Mouse (Mus musculus): ENCODE data around the gene Psmc3ip. TPM values are rescaled to one million over a fixed set of nuclear protein-coding genes. Genes with fewer than 3 reads are reported as not detected.

Gene Psmc3ip
- polyA plus RNA-seq, 1 experiment from 2014 or later = 45.7 TPM

DNA sequence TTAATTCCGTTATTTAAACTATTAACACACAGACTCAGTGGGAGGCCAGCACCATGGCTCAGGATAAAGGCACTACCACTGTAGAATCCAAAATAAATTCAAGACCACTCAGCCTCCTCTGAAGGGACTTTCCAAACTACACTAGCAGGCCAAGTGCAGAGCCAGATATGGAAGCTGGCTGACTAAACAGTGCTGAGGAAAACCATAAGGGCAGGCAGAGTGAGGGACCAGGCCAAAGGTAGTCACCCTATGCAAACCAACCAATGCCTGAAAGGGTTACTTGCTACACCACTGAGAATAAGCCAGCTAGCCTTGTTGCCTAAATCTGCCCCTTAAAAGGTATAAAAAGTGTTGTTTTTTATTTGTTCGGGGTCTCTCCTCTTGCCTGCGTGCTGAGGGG, 16.9 kb upstream of the Psmc3ip start:
- Histone ChIP-seq H3K27me3 (no peaks in the 10 kb centered on the region), H3K4me1 (peaks cover 3% of the 10 kb centered on the region; the same call in 1 of the 2 replicates), H3K4me3 (no peak overlapping the region), H3K4me2 (replicated peaks) (no peak overlapping the region), H3K36me3 (peaks cover 9% of the 10 kb centered on the region; the same call in 1 of the 2 replicates), H3K9ac (no peak overlapping the region), H3K27ac (no peak overlapping the region), H3K9me3 (no peaks in the 10 kb centered on the region)
- WGBS = 91% methylated on average over 3 of the region's 3 CpGs
- no peak for ATAC-seq (ENCODE audit: insufficient number of reproducible peaks, insufficient read depth, low FRiP score, low TSS enrichment)

- H3K36me3 ChIP-seq = peaks cover 4% of the 10 kb centered on the region; the same call in 1 of the 2 replicates
- 88% methylated on average over 4 of the region's 4 CpGs for WGBS
- H3K9ac ChIP-seq = no peak overlapping the region
- no peaks in the 10 kb centered on the region for H3K27me3 ChIP-seq
- ATAC-seq (ENCODE audit: insufficient number of reproducible peaks, insufficient read depth, low FRiP score, low TSS enrichment) = no peak
- no peaks in the 10 kb centered on the region for H3K9me3 ChIP-seq
- H3K4me2 ChIP-seq (replicated peaks) = no peak overlapping the region
- H3K4me1 ChIP-seq = peaks cover 3% of the 10 kb centered on the region; the same call in 1 of the 2 replicates
- no peak overlapping the region for H3K27ac ChIP-seq
- no peak overlapping the region for H3K4me3 ChIP-seq
These were observed 15.9 kb upstream of the Psmc3ip start for GRCm38 (mm10) chr11:101111178-101111577.

GRCm38 (mm10) chr11:101110708-101111107, 15.5 kb upstream of the Psmc3ip start:
- no peaks in the 10 kb centered on the region for H3K27me3 ChIP-seq
- H3K9ac ChIP-seq = no peak overlapping the region
- H3K4me1 ChIP-seq = no peaks in the 10 kb centered on the region
- no peak overlapping the region for H3K27ac ChIP-seq
- WGBS = 69% methylated on average over 5 of the region's 5 CpGs
- no peaks in the 10 kb centered on the region for H3K9me3 ChIP-seq
- H3K36me3 ChIP-seq = peaks cover 4% of the 10 kb centered on the region; the same call in 1 of the 2 replicates
- no peak overlapping the region for H3K4me3 ChIP-seq
- ATAC-seq (ENCODE audit: insufficient number of reproducible peaks, insufficient read depth, low FRiP score, low TSS enrichment) = no peak
- H3K4me2 ChIP-seq (replicated peaks) = no peak overlapping the region

- no peaks in the 10 kb centered on the region for H3K4me1 ChIP-seq
- H3K4me3 ChIP-seq = no peak overlapping the region
- no peak overlapping the region for H3K27ac ChIP-seq
- peaks cover 4% of the 10 kb centered on the region; the same call in 1 of the 2 replicates for H3K36me3 ChIP-seq
- H3K9ac ChIP-seq = no peak overlapping the region
- H3K4me2 ChIP-seq (replicated peaks) = no peak overlapping the region
- H3K27me3 ChIP-seq = no peaks in the 10 kb centered on the region
- ATAC-seq (ENCODE audit: insufficient number of reproducible peaks, insufficient read depth, low FRiP score, low TSS enrichment) = no peak
- no peaks in the 10 kb centered on the region for H3K9me3 ChIP-seq
- 85% methylated on average over 4 of the region's 4 CpGs for WGBS
These were observed 14.1 kb upstream of the Psmc3ip start for GRCm38 (mm10) chr11:101109351-101109750.

DNA sequence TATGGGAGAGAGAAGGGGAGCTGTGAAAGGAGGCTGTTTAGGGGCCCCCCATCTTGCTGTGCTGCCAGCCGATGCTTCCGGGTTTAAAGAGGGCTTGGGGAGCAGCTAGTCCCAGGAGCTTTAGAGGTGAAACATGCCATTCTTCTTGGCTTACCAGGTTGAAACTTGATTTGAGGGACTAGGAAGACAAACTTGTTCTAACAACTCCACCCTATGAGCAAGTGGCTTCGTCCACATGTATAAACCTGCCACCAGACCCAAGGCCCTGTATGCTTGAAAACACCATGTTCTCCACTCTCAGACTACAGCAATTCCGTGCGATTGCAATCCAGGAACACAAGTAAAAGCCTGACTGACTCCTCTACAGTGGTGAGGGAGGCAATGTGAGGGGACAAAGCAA, 7.8 kb upstream of the Psmc3ip start:
- H3K27me3 ChIP-seq = no peaks in the 10 kb centered on the region
- H3K27ac ChIP-seq = peak overlapping the region; percentile 19; the same call in 1 of the 2 replicates
- ATAC-seq (ENCODE audit: insufficient number of reproducible peaks, insufficient read depth, low FRiP score, low TSS enrichment) = no peak
- H3K9ac ChIP-seq = no peak overlapping the region
- H3K9me3 ChIP-seq = no peaks in the 10 kb centered on the region
- H3K36me3 ChIP-seq = peaks cover 54% of the 10 kb centered on the region
- 85% methylated on average over 5 of the region's 5 CpGs for WGBS
- no peaks in the 10 kb centered on the region for H3K4me1 ChIP-seq
- no peak overlapping the region for H3K4me2 ChIP-seq (replicated peaks)
- H3K4me3 ChIP-seq = no peak overlapping the region

DNA sequence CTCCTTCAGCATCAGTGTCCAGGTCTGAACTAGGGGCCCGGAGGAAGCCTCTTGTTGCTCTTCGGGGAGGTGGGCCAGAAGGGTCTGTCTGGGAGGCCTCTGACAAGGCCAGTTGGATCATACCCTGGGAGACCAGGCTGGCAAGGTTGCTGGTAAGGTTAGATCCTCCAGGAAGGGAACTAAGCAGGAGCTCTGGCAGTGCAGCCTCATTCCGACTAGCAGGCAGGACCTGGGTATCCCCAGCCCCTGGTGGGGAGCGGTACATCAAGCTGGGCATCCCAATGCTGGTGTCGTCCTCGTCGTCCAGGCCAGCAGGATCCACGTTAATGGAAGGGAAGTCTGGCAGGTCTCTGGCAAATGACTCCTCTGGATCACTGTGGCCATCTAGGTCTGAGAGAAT, 3.0 kb upstream of the Psmc3ip start:
- Histone ChIP-seq H3K4me2 (replicated peaks) (no peak overlapping the region), H3K27me3 (no peaks in the 10 kb centered on the region), H3K4me1 (0 out of 2 replicates have a peak, but pooled peaks cover 8% of the 10 kb centered on the region), H3K4me3 (no peak overlapping the region), H3K27ac (no peak overlapping the region), H3K9me3 (no peaks in the 10 kb centered on the region), H3K9ac (no peak overlapping the region), H3K36me3 (peaks cover 68% of the 10 kb centered on the region)
- WGBS = 84% methylated on average over 8 of the region's 8 CpGs
- ATAC-seq (ENCODE audit: insufficient number of reproducible peaks, insufficient read depth, low FRiP score, low TSS enrichment) = no peak

DNA sequence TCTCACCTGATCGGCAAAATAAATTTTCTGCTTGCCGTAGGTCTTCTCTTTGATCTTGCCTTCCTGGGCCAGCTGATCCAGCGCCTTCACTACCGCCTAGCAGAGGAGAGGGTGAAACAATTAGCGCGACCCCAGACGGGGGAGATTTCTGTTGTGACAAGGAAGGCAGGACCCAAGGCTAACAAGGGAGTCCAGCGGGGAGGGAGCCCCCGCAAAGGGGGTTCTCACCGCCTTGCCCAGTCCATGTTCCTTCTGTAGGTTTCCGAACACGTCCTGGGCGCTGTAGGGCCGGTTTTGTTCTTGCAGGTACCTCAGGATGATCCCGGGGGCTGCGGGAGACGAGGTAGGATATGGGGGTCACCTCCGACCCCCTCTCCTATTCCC, 314 bp downstream of the Psmc3ip start:
- H3K9ac ChIP-seq = peak overlapping the region; percentile 71
- no peaks in the 10 kb centered on the region for H3K27me3 ChIP-seq
- peaks cover 71% of the 10 kb centered on the region for H3K36me3 ChIP-seq
- peak overlapping the region; percentile 87 for H3K4me2 ChIP-seq (replicated peaks)
- H3K4me3 ChIP-seq = peak overlapping the region; percentile 72
- peak; percentile 13; the same call in 1 of the 2 replicates for ATAC-seq (ENCODE audit: insufficient number of reproducible peaks, insufficient read depth, low FRiP score, low TSS enrichment)
- WGBS = 0% methylated on average over 18 of the region's 18 CpGs
- peak overlapping the region; percentile 69; the same call in 1 of the 2 replicates for H3K27ac ChIP-seq
- H3K4me1 ChIP-seq = 0 out of 2 replicates have a peak, but pooled peaks cover 8% of the 10 kb centered on the region
- no peaks in the 10 kb centered on the region for H3K9me3 ChIP-seq

- ATAC-seq (ENCODE audit: insufficient number of reproducible peaks, insufficient read depth, low FRiP score, low TSS enrichment) = no peak
- H3K36me3 ChIP-seq = peaks cover 62% of the 10 kb centered on the region
- WGBS = 91% methylated on average over 1 of the region's 1 CpGs
These were observed 5.3 kb downstream of the Psmc3ip start for GRCm38 (mm10) chr11:101089931-101090330.

DNA sequence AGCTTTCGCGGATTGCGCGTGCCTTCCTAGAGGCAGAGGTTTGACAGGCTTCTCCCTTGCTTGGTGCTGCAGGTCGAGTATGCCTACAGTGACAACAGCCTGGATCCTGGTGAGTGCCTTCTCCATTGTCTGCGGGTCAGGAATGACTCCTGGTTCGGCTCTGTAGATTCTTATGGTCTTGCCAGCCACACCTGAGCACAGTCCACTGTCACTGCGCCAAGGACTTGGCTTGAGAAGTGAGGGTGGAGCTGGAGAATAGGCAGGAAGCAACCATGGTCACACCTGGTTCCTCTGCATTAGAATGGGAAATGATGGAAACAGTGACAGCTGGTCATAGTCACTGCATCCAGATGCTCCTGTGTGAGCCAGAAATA, 7.6 kb downstream of the Psmc3ip start:
- peak overlapping the region; percentile 84 for H3K9ac ChIP-seq
- H3K4me3 ChIP-seq = peak overlapping the region; percentile 92
- WGBS = 9% methylated on average over 8 of the region's 8 CpGs
- no peaks in the 10 kb centered on the region for H3K27me3 ChIP-seq
- H3K4me2 ChIP-seq (replicated peaks) = peak overlapping the region; percentile 96
- ATAC-seq (ENCODE audit: insufficient number of reproducible peaks, insufficient read depth, low FRiP score, low TSS enrichment) = no peak
- H3K36me3 ChIP-seq = peaks cover 57% of the 10 kb centered on the region
- H3K4me1 ChIP-seq = peaks cover 34% of the 10 kb centered on the region
- no peaks in the 10 kb centered on the region for H3K9me3 ChIP-seq
- H3K27ac ChIP-seq = peak overlapping the region; percentile 80

More at GRCm38 (mm10) chr11:101089931-101090330, 5.3 kb downstream of the Psmc3ip start:
- Histone ChIP-seq H3K9ac (no peak overlapping the region), H3K4me2 (replicated peaks) (no peak overlapping the region), H3K9me3 (no peaks in the 10 kb centered on the region), H3K4me3 (no peak overlapping the region), H3K27me3 (no peaks in the 10 kb centered on the region), H3K27ac (no peak overlapping the region), H3K4me1 (peaks cover 29% of the 10 kb centered on the region)

- ATAC-seq (ENCODE audit: insufficient number of reproducible peaks, insufficient read depth, low FRiP score, low TSS enrichment) = peak; percentile 71
- WGBS = 2% methylated on average over 47 of the region's 52 CpGs
- H3K9me3 ChIP-seq = no peaks in the 10 kb centered on the region
- H3K4me3 ChIP-seq = peak within 1 kb of the TSS; percentile 92
- H3K27me3 ChIP-seq = no peaks in the 10 kb centered on the region
- H3K36me3 ChIP-seq = peaks cover 51% of the 10 kb centered on the region
- peak within 1 kb of the TSS; percentile 80 for H3K27ac ChIP-seq
- H3K4me1 ChIP-seq = peaks cover 34% of the 10 kb centered on the region
- H3K4me2 ChIP-seq (replicated peaks) = peak within 1 kb of the TSS; percentile 96
- peak within 1 kb of the TSS; percentile 84 for H3K9ac ChIP-seq
These were observed 8.2 kb downstream of the Psmc3ip start, which contains the start of gene Mlx for GRCm38 (mm10) chr11:101086756-101087681. Gene Mlx, plus strand, starts transcription at chr11:101087277.

DNA sequence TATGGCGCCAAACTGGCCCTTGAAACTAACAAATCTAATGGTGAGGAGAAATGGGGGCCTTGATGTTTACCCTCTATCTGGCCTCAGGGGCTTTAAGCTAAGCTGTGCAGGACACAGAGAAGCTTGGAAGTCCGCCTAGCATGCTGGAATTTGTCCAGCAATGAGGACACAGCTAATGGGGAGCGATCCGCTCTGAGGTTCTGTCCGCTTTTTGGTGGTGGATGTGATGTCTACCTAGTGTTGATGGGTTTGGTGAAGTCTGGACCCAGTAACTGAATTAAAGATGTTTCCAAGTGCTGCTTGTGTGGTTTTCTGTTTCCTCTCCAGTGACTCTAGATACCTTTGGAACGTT, 8.9 kb downstream of the Psmc3ip start:
- WGBS = 80% methylated on average over 6 of the region's 6 CpGs
- Histone ChIP-seq H3K4me2 (replicated peaks) (peak overlapping the region; percentile 96), H3K9me3 (no peaks in the 10 kb centered on the region), H3K36me3 (peaks cover 44% of the 10 kb centered on the region), H3K4me3 (peak overlapping the region; percentile 92), H3K27me3 (peaks cover 4% of the 10 kb centered on the region), H3K4me1 (peaks cover 34% of the 10 kb centered on the region), H3K9ac (peak overlapping the region; percentile 84), H3K27ac (peak overlapping the region; percentile 80)
- no peak for ATAC-seq (ENCODE audit: insufficient number of reproducible peaks, insufficient read depth, low FRiP score, low TSS enrichment)
